Mouse (Mus musculus) MEL (cell line): ENCODE data around the gene Pofut1. TPM values are rescaled to one million over a fixed set of nuclear protein-coding genes. Genes with fewer than 3 reads are reported as not detected.
A peak's percentile ranks its signal among the peaks of the same experiment; 100 is the strongest.

Experiments used
- DNase-seq: peaks from one replicate; pipeline ENCODE4 v3.0.0; 2011; ENCODE audit warnings: low read depth, low spot score
- H3K27ac ChIP-seq: 2 replicates; pipeline ENCODE4 v1.5.1; 2012; ENCODE audit warnings: low read depth, mild to moderate bottlenecking, control low read depth, low read length, moderate library complexity; ENCODE audit not compliant: control insufficient read depth
- H3K27me3 ChIP-seq, 2 experiments: fragments of 150-350 bp in 1 of 2; sonication (generic) in 1 of 2; 2 replicates each; pipeline ENCODE4 v1.6.1; 2012; ENCODE audit warnings: low read length in 2 of 2, mild to moderate bottlenecking in 2 of 2, improper control_type of control experiment in 1 of 2, moderate library complexity in 1 of 2; ENCODE audit not compliant: insufficient read depth in 2 of 2, control insufficient read depth in 1 of 2
- H3K36me3 ChIP-seq, 2 experiments: 2 replicates each; pipeline ENCODE4 v1.6.1; 2012 to 2014; ENCODE audit warnings: low read length in 2 of 2, improper control_type of control experiment in 1 of 2, inconsistent platforms in 1 of 2, mild to moderate bottlenecking in 1 of 2; ENCODE audit not compliant: insufficient read depth in 2 of 2, control insufficient read depth in 1 of 2
- H3K4me1 ChIP-seq, 2 experiments: fragments of 150-350 bp in 1 of 2; sonication (generic) in 1 of 2; 2 replicates each; pipeline ENCODE4 v1.6.1; 2012; ENCODE audit warnings: low read length in 2 of 2, improper control_type of control experiment in 1 of 2, mild to moderate bottlenecking in 1 of 2; ENCODE audit not compliant: insufficient read depth in 2 of 2, control insufficient read depth in 1 of 2
- H3K4me3 ChIP-seq, 2 experiments: fragments of 150-350 bp in 1 of 2; sonication (generic) in 1 of 2; 2 replicates each; pipeline ENCODE4 v1.5.1; 2012; ENCODE audit warnings: low read depth in 2 of 2, low read length in 2 of 2, mild to moderate bottlenecking in 2 of 2, moderate library complexity in 2 of 2, control low read depth in 1 of 2, improper control_type of control experiment in 1 of 2; ENCODE audit not compliant: control insufficient read depth in 1 of 2, insufficient read depth in 1 of 2
- H3K79me2 ChIP-seq: 2 replicates; pipeline ENCODE4 v1.6.1; 2012; ENCODE audit warnings: mild to moderate bottlenecking, low read length, moderate library complexity; ENCODE audit not compliant: control insufficient read depth, poor library complexity, insufficient read depth
- H3K9ac ChIP-seq: 2 replicates; pipeline ENCODE4 v1.6.1; 2012; ENCODE audit warnings: low read depth, mild to moderate bottlenecking, control low read depth, low read length, moderate library complexity; ENCODE audit not compliant: control insufficient read depth, poor library complexity, severe bottlenecking
- H3K9me3 ChIP-seq: fragments of 150-350 bp; sonication (generic); replicated peaks from 2 replicates; pipeline ENCODE4 v1.6.1; 2012; ENCODE audit warnings: mild to moderate bottlenecking, low read length, improper control_type of control experiment, moderate library complexity; ENCODE audit not compliant: insufficient read depth
- BHLHE40 ChIP-seq: IDR thresholded peaks from 2 replicates; pipeline ENCODE4 v1.6.1; 2012; ENCODE audit warnings: low read depth, mild to moderate bottlenecking, inconsistent platforms, low read length, improper control_type of control experiment, borderline replicate concordance
- EP300 ChIP-seq, 2 experiments: IDR thresholded peaks; 2 replicates each; pipeline ENCODE4 v1.6.1; 2011; ENCODE audit warnings: improper control_type of control experiment in 2 of 2, low read length in 2 of 2, low read depth in 1 of 2, mild to moderate bottlenecking in 1 of 2
- ETS1 ChIP-seq: IDR thresholded peaks from 2 replicates; pipeline ENCODE4 v1.6.1; 2012; ENCODE audit warnings: low read depth, mild to moderate bottlenecking, inconsistent platforms, low read length, improper control_type of control experiment, moderate library complexity
- HCFC1 ChIP-seq: IDR thresholded peaks from 2 replicates; pipeline ENCODE4 v1.6.1; 2012; ENCODE audit warnings: low read depth, mild to moderate bottlenecking, inconsistent platforms, low read length, improper control_type of control experiment, moderate library complexity
- KAT2A ChIP-seq: conservative IDR thresholded peaks from 2 replicates; pipeline ENCODE4 v1.6.1; 2012; ENCODE audit warnings: low read depth, low read length, improper control_type of control experiment, inconsistent platforms
- MAFK ChIP-seq: IDR thresholded peaks from 2 replicates; pipeline ENCODE4 v1.6.1; 2011; ENCODE audit warnings: low read depth, mild to moderate bottlenecking, low read length, improper control_type of control experiment, borderline replicate concordance
- MEF2A ChIP-seq: IDR thresholded peaks from 2 replicates; pipeline ENCODE4 v1.6.1; 2014; ENCODE audit warnings: low read depth, mild to moderate bottlenecking, inconsistent platforms, low read length, improper control_type of control experiment; ENCODE audit not compliant: poor library complexity, insufficient replicate concordance, severe bottlenecking; ENCODE audit errors: extremely low read depth
- MYB ChIP-seq: IDR thresholded peaks from 2 replicates; pipeline ENCODE4 v1.6.1; 2011; ENCODE audit warnings: mild to moderate bottlenecking, low read depth, low read length, improper control_type of control experiment
- POLR2A ChIP-seq, 2 experiments: IDR thresholded peaks; 2 replicates each; pipeline ENCODE4 v1.6.1; 2011 to 2012; ENCODE audit warnings: low read length in 2 of 2, mild to moderate bottlenecking in 2 of 2, control low read depth in 1 of 2, improper control_type of control experiment in 1 of 2, low read depth in 1 of 2, moderate library complexity in 1 of 2; ENCODE audit not compliant: control insufficient read depth in 1 of 2, insufficient read depth in 1 of 2, poor library complexity in 1 of 2
- POLR2AphosphoS2 ChIP-seq: IDR thresholded peaks from 2 replicates; pipeline ENCODE4 v1.6.1; 2011; ENCODE audit warnings: low read length, improper control_type of control experiment
- POLR2AphosphoS5 ChIP-seq: IDR thresholded peaks from 2 replicates; pipeline ENCODE4 v1.6.1; 2012; ENCODE audit warnings: low read depth, borderline replicate concordance, mild to moderate bottlenecking, inconsistent platforms, low read length, moderate library complexity, mixed read lengths
- RAD21 ChIP-seq: IDR thresholded peaks from 2 replicates; pipeline ENCODE4 v1.6.1; 2011; ENCODE audit warnings: mild to moderate bottlenecking, low read depth, low read length, improper control_type of control experiment
- RCOR1 ChIP-seq: IDR thresholded peaks from 2 replicates; pipeline ENCODE4 v1.6.1; 2012; ENCODE audit warnings: low read depth, mild to moderate bottlenecking, inconsistent platforms, low read length, improper control_type of control experiment
- TCF12 ChIP-seq: IDR thresholded peaks from 2 replicates; pipeline ENCODE4 v1.6.1; 2014; ENCODE audit warnings: low read depth, mild to moderate bottlenecking, inconsistent platforms, low read length, improper control_type of control experiment, moderate library complexity
- USF1 ChIP-seq: IDR thresholded peaks from 2 replicates; pipeline ENCODE4 v1.6.1; 2014; ENCODE audit warnings: low read depth, mild to moderate bottlenecking, inconsistent platforms, low read length, improper control_type of control experiment, moderate library complexity
- ZKSCAN1 ChIP-seq: IDR thresholded peaks from 2 replicates; pipeline ENCODE4 v1.6.1; 2012; ENCODE audit warnings: low read depth, mild to moderate bottlenecking, inconsistent platforms, low read length, improper control_type of control experiment, moderate library complexity
- ZMIZ1 ChIP-seq: IDR thresholded peaks from 2 replicates; pipeline ENCODE4 v1.6.1; 2012; ENCODE audit warnings: low read depth, mild to moderate bottlenecking, inconsistent platforms, low read length, improper control_type of control experiment, moderate library complexity
- polyA plus RNA-seq, 2 experiments: library from polyadenylated mRNA; stranded (reverse) in 1 of 2; unstranded in 1 of 2; fragments of >175 nt in 1 of 2; fragments of >200 nt in 1 of 2; gene quantifications; 2 replicates each; pipeline versions ENCODE4 v1.2.1 to v1.2.4; 2012; ENCODE audit warnings: low replicate concordance in 2 of 2, low read depth in 1 of 2; ENCODE audit not compliant: insufficient read length in 2 of 2, insufficient read depth in 1 of 2, missing spikeins in 1 of 2
- total RNA-seq: library from RNA; depleted of rRNA; stranded (reverse); fragments of 300-350 nt; gene quantifications from 2 replicates; pipeline ENCODE4 v1.2.3, GENCODE M21; 2012

Gene Pofut1
- total and polyA plus RNA-seq, 3 experiments: 20.2 to 28.7 TPM; not detected in 1

DNA sequence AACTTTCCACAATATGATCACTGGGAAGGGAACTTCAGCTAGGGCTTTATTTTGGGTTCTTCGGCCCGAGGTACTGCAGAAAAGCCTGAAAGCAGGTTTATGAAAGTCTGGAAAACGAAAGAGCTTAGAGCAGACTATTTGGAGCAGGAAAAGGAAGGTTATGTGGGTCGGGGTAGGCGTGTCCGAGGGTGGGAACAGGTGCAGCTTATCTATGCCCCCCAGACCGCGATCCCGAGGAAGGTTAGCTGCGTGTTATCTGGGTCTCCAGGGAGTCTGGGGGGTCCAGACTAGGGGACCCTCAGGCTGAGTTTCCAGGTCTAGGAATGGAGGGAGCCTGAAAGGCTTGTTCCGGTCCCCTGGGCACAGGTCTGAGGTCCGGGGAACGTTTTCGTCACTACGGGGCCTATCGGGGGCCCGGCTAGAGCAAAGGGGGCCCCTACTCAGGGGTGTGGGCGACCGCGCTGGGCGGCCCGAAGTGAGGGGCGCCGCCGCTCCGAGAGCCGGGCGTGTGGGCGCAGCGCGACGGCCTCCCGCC is 565 bp upstream of the Pofut1 start (continued):
- TF ChIP-seq TCF12: peak; percentile 97
- 0 out of 2 replicates have a peak, but pooled peaks have one; percentile 44 for TF ChIP-seq MEF2A
- peak; percentile 64; the same call in 1 of the 2 replicates for TF ChIP-seq BHLHE40
- peak; percentile 41; the same call in 1 of the 2 replicates for TF ChIP-seq MYB
- no peak for TF ChIP-seq HCFC1
- peak; percentile 42; the same call in 1 of the 2 replicates for TF ChIP-seq ZMIZ1
- TF ChIP-seq MAFK: no peak; the same call in 1 of the 2 replicates
- peak; percentile 81 for TF ChIP-seq RCOR1
- TF ChIP-seq POLR2AphosphoS5: no peak
- TF ChIP-seq POLR2A (IDR thresholded peaks at IDR 0.05; ENCODE audit: control insufficient read depth in 1 of 2, insufficient read depth in 1 of 2, low read depth in 1 of 2, low read length in 2 of 2, poor library complexity in 1 of 2): peak in 1 of 2 experiments; percentile 40; a peak in 2 of 4 replicates
- TF ChIP-seq KAT2A: peak; percentile 40; the same call in 1 of the 2 replicates
- no peak for TF ChIP-seq RAD21
- TF ChIP-seq EP300 (IDR thresholded peaks at IDR 0.05; ENCODE audit: low read depth in 1 of 2, low read length in 2 of 2): peak; percentile 90
- no peak for TF ChIP-seq ZKSCAN1
- TF ChIP-seq POLR2AphosphoS2: peak; percentile 63
- peak; percentile 43; the same call in 1 of the 2 replicates for TF ChIP-seq USF1
- TF ChIP-seq, all 39 proteins: peak for 26

DNA sequence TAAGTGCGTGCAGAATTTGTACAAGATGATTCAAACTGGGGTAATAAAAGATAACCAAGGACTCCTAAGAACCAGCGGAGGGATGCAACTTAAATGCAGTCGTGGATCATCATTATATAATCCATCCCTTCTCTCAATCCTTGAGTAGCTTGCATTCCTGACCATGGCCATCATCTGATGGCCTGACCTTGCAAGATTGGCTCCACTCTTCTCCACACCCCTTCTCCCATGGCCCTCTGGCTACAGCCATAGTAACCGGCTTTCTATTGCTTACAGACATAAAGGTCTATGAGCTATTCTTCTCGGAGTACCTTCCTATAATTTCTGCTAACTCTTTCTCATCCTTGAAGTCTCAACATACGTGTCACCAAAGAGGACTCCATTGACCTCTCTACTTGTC is 823 bp downstream of the Pofut1 start:
- H3K9me3 ChIP-seq: no peaks in the 10 kb centered on the region
- H3K79me2 ChIP-seq: peaks cover 46% of the 10 kb centered on the region
- DNase-seq: no peak
- peak overlapping the region; percentile 98 for H3K9ac ChIP-seq
- peak overlapping the region; percentile 93 for H3K27ac ChIP-seq
- H3K4me3 ChIP-seq: peak overlapping the region; percentile 85 to 94
- H3K36me3 ChIP-seq: peaks cover 6 to 32% of the 10 kb centered on the region in 2 experiments
- no peak for TF ChIP-seq HCFC1
- no peak for TF ChIP-seq ETS1
- TF ChIP-seq POLR2AphosphoS5: no peak
- peaks cover 14 to 18% of the 10 kb centered on the region in 2 experiments for H3K4me1 ChIP-seq
- H3K27me3 ChIP-seq: no peaks in the 10 kb centered on the region

DNA sequence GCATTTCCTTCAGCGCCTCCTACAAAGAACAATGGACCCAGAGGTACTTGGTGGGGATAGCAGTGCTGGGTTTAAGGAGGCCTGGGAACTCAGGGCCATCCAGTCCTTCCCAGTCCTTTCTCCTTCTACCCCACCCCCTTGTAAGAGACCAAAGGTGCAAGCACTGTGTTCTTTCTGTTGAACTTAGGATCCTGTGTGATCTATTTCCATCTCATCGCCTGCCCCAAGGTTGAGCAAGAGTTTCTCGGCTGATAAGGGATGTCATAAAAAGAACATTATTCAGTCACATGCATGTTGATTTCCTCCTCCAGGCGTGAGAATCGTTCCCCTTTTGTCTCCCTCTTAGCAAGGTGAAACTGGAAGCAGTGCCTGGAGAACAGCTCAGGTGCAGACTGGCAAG is 8.4 kb downstream of the Pofut1 start:
- no peaks in the 10 kb centered on the region for H3K9me3 ChIP-seq
- H3K27ac ChIP-seq: no peak overlapping the region
- no peak for TF ChIP-seq ETS1
- no peak for DNase-seq
- H3K36me3 ChIP-seq: peaks cover 2 to 4% of the 10 kb centered on the region in 2 experiments; a peak in 3 of 4 replicates
- no peak overlapping the region for H3K9ac ChIP-seq
- no peaks in the 10 kb centered on the region for H3K79me2 ChIP-seq
- no peaks in the 10 kb centered on the region for H3K4me1 ChIP-seq
- no peak overlapping the region for H3K4me3 ChIP-seq
- H3K27me3 ChIP-seq: no peaks in the 10 kb centered on the region
